Mouse (Mus musculus) induced T-regulatory cell, adult 2 months (primary cell): ENCODE measurements around the gene Ahcyl2.

Source experiments
- DNase-seq: peaks from one replicate; pipeline ENCODE4 v3.0.0-alpha.2; 2012; ENCODE audit warnings: low read depth

The Ahcyl2 gene

GRCm38 (mm10) chr6:29914136-29914535 lies 146.3 kb downstream of the Ahcyl2 start:
- no peak for DNase-seq

DNA sequence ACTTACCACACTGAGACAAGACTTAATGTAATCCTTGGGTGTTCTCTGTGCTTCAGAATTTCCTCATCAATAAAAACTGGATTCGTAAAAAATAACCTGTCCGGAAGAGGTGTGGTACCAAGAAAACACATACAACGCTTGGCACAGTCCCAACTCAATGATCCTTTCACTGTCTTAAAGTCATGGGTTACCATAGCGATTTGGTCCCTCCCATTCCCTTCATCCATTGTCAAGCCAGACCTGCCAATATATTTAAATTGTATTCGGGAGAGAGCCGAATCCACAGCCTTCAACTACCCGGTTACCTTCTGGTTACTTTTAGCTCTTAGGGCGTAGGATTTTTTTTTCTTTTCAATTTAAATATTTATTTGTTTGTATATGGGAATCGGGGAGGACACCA lies 148.0 kb downstream of the Ahcyl2 start:
- DNase-seq = peak; percentile 17

GRCm38 (mm10) chr6:29916530-29917382 lies 148.9 kb downstream of the Ahcyl2 start, which contains the start of gene Strip2:
Strip2 (plus strand) TSS chr6:29917012.
- DNase-seq = peak; percentile 91

DNA sequence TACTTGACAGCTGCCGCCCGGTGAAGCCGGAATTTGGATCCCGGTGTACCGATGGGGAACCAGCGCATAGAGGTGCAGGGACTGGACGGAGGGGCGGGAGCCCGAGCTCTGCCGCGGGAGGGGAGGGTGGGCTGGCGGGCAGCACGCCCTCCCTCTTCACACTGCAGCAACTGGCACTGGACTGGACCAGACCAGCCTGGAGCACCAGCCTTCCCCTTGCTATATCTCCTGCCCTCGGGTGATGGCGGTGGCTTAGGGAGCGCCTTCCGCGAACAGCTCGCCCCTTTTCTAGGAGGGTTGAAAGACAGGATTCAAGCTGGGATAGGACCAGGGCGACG lies 149.5 kb downstream of the Ahcyl2 start:
- DNase-seq = no peak

- DNase-seq = peak; percentile 29
Measured at GRCm38 (mm10) chr6:29917947-29918346, 150.1 kb downstream of the Ahcyl2 start.

GRCm38 (mm10) chr6:29923501-29923900 lies 155.7 kb downstream of the Ahcyl2 start:
- no peak for DNase-seq

DNA sequence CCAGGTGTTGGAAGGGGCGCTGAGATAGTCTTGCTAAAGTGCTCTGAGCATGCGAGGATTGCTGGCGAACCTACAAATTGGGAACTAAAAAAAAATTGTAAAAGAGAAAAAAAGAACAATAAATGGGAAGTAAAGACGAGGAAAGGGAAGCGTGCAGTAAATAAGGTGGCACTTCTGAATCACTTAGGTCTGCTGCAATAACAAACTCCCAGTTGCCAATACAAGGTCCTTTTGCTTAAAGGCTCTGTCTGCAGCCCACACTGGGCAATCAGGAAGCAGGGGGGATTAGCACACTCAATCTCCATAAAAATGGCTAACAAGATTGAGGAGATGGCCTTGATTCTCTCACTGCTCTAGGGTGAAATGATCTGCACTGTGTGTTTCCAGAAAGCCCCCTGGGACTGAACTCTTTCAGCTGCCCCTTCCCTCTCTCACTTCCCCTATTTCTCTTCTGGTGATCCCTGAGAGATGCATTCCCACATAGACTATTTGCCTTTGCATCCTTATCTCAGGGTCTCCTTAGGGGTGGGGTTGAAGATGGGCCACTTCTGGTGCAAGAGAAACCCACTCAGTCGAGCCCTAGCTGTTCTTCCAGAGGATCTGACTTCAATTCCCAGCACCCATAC lies 157.9 kb downstream of the Ahcyl2 start:
- DNase-seq = no peak

DNA sequence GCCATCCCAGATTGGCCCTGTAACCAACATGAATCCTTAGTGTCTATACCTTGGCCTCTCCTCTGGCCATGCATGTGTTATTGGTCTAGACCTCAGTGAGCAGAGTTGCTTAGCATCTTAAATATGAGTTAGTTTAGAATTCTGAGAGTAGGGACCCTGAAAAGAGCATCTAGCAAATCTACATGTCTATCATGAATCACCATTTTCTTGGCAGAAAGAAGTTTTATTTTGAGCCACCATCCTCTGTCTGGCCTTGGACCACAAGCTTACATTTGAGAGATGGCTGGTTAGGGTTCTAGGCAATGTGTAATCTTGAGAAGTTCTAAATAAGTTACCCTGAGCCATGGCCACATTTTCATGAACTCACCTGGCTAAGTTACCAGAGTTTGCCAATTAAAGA lies 162.3 kb downstream of the Ahcyl2 start:
- DNase-seq = no peak

GRCm38 (mm10) chr6:29930665-29931064 lies 162.9 kb downstream of the Ahcyl2 start:
- DNase-seq = no peak

- DNase-seq = no peak
Measured at GRCm38 (mm10) chr6:29931181-29931580, 163.4 kb downstream of the Ahcyl2 start.

DNA sequence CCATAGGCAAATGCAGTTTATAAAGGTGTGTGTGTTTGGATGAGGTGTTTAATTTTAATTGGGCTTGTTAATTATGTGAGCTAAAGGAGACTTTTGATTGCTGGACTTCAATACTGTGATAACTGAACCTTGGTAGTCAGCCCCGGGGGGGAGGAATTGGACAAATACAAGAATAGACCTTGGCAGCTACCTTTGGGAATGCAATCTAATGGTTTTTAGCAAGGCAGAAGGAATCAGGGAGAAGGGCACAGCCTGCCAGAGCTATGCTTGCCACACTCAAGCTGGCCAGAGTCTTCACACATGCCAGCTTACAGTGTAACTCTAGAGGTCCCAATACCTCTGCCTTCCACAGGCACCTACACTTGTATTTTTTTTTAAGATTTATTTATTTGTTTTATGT lies 167.9 kb downstream of the Ahcyl2 start:
- no peak for DNase-seq

- no peak for DNase-seq
Measured at GRCm38 (mm10) chr6:29940428-29940827, 172.6 kb downstream of the Ahcyl2 start.

DNA sequence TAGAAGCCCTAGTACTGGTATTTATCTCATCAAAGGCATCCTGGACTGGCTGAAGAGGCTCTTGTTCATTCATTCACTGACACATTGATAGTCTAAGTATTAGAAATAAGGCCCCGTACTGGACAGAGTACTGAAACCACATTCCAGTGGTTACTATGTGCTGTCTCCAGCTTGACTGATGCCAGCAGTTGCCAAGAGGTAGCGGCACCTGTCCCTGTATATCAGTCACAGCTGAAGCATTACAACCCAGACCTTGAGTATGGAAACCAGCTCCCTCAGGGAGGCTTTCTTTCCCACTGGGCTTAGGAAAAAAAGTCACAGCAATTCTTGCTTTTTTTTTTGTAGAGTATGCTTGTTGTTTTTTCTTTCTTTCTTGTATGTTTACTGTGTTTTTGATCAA lies 173.2 kb downstream of the Ahcyl2 start:
- DNase-seq = no peak

DNA sequence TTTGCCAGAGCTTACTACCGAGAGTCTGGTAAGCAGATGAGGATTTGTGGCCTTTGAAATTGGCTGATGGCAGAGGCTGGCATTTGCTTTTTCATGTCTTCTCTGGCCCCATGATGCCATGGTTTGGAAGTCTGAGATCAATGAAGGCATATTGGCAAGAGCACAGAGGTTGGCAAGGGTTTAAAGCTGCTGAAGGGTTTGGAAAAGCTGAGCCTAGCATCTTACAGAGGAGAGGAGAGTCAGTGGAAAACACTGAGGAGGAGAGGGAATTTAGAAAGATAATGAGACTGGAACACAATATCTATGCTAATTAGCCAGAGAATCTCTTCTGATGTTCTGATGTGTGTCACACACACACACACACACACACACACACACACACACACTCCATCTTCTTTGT lies 176.7 kb downstream of the Ahcyl2 start:
- no peak for DNase-seq

- DNase-seq = peak; percentile 47
Measured at GRCm38 (mm10) chr6:29946568-29946967, 178.8 kb downstream of the Ahcyl2 start.

DNA sequence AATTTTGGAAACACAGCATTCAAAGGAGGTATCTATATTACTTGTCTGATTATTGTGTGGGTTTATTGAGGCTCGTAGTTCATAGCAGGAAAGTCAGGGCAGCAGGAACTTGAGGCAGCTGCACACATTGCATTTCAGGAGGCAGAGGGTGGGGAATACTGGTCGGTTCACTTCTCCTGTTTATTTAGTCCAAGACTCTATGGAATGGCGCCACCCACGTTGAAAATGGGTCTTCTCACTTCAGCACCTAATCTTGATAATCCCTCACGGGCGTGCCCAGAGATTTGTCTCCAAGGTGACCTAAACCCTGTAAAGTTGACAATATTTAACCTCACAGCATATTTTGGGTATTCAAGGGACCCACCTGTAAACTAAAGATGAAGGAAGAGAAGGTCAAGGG lies 180.0 kb downstream of the Ahcyl2 start:
- DNase-seq = no peak

- DNase-seq = no peak
Measured at GRCm38 (mm10) chr6:29956749-29957148, 188.9 kb downstream of the Ahcyl2 start.

DNA sequence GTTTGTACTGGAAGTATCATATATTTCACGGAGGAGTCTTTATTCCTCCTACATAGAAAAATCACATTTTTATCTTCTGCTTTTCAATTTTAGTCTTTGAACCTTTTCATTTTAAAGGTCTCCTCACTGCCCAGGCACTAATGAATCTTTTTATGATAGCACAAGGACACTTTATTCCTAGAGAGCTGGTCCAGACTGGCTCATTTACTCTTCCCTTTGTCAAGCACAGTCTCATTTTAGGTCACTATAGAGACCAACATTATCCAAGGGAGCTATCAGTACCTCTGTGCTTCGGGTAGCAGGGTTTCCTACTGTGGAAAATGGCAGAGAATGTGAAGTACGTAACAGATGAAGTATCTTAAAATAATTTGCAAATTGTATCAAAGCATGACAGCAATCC lies 190.9 kb downstream of the Ahcyl2 start:
- DNase-seq = no peak

GRCm38 (mm10) chr6:29961081-29961480 lies 193.3 kb downstream of the Ahcyl2 start:
- no peak for DNase-seq
